18 mouse cellular contexts compared by ENCODE assay signal in genomic region chr10:70031942-70032341, GRCm38 (mm10).
DNase-seq lines count a peak whose midpoint lies in the region; TF ChIP-seq lines count a peak whose summit lies in the region.
"Had no signal": no experiment of that assay in that cellular context is flagged by ENCODE, and none has a peak within 500 bp of the region (broad histone marks: within the 10 kb centered on the region; RNA-seq: fewer than 3 reads in every experiment).

No protein-coding gene starts in this region.

- H3K27ac ChIP-seq in left cerebral cortex, adult 2 months: no peak overlapping the region
- H3K27ac ChIP-seq: embryonic facial prominence, embryonic 12.5 days; forebrain, embryonic 12.5 days; intestine, embryonic 15.5 days; kidney, postnatal 0 days; midbrain, embryonic 15.5 days; neural tube, embryonic 13.5 days had no signal

- no peak overlapping the region for H3K4me3 ChIP-seq in left cerebral cortex, adult 2 months
- H3K4me3 ChIP-seq: embryonic facial prominence, embryonic 12.5 days; forebrain, embryonic 12.5 days; intestine, embryonic 15.5 days; midbrain, embryonic 15.5 days; neural tube, embryonic 13.5 days had no signal

- DNase-seq in frontal cortex, postnatal 36 days (ENCODE audit: low spot score in 2 of 2): peak; percentile 30 to 45
- no peak for DNase-seq in frontal cortex, postnatal 25 days (ENCODE audit: low spot score in 2 of 2)
- DNase-seq in left cerebral cortex, adult 2 months (ENCODE audit: extremely low spot score in 1 of 2, low spot score in 2 of 2): peak; percentile 22 to 34
- no peak for DNase-seq in left cerebral cortex, postnatal 10 days (ENCODE audit: extremely low spot score in 1 of 2, low spot score in 2 of 2)
- DNase-seq in adrenal gland, adult 8-10 months: peak; percentile 41
- DNase-seq in left cerebral cortex, postnatal 36 days (ENCODE audit: low spot score in 2 of 2): peak; percentile 32 to 45
- no peak for DNase-seq in urinary bladder, adult 18-20 months (ENCODE audit: low spot score in 2 of 2)
- no peak for DNase-seq in embryo, embryonic 10 days (ENCODE audit: low spot score)
- DNase-seq: B cell, adult 2 months; cerebellum, postnatal 10 days; lung, embryonic 14.5 days; thymus, adult 18-20 months had no signal

- intact Hi-C loops in left cerebral cortex, adult 2 months (cut with DNase I): loop anchor here (5.0 kb wide), 1 partner anchor 65 kb away; the partner anchor contains the start of gene Ccdc6
- intact Hi-C loops in left cerebral cortex, postnatal 10 days (cut with DNase I): no loop called here
- intact Hi-C loops in left cerebral cortex, postnatal 36 days (cut with DNase I): no loop called here

- no peak for TF ChIP-seq CTCF in left cerebral cortex, adult 2 months (IDR thresholded peaks at IDR 0.05)

Comparison
In these comparisons a context has a peak if more than half of its experiments do, and no peak if none do; other contexts are left out.
1. DNase-seq: peak in frontal cortex, postnatal 36 days (2 of 2), left cerebral cortex, adult 2 months (2 of 2), adrenal gland, adult 8-10 months (single experiment) and left cerebral cortex, postnatal 36 days (2 of 2); none in frontal cortex, postnatal 25 days (0 of 2), left cerebral cortex, postnatal 10 days (0 of 2), urinary bladder, adult 18-20 months (0 of 2) and embryo, embryonic 10 days (single experiment).